Mouse (Mus musculus) heart, adult 2 months (tissue): ENCODE measurements at regions not wholly inside any gene's neighbourhood (a gene's known extent, or its start where the extent isn't known, plus 50 kb on each side); places are given as distances from the start of the nearest gene placed in this dataset.

Source experiments
- CTCF ChIP-seq: fragments of 200-600 bp; IDR thresholded peaks from 2 replicates; pipeline ENCODE4 v1.8.1; 2022; ENCODE audit warnings: antibody characterized with exemption, mild to moderate bottlenecking, moderate library complexity
- POLR2A ChIP-seq: fragments of 200-500 bp; IDR thresholded peaks from 2 replicates; pipeline ENCODE4 v1.6.1; 2011; ENCODE audit warnings: mild to moderate bottlenecking, low read depth, low read length, control low read depth; ENCODE audit not compliant: insufficient read depth

DNA sequence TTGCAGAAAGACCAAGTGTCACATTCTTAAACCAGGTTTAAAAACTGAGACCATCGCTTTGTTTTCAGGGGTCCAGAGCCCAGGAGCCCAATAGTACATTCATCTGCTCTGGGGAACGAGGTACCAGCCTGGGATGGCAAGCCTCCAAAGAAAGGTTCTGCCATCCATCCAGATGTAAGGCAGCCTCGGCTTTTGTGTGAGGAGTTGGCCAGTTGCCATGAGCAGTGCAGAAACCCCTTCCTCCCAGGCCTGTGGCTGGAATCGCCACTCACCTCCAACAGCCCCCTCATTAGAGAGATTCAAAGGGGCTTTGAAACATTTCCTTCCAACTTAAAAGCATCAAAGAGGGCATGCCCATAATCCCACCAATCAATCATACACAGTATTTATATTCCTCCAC, 110.1 kb downstream of the E030025P04Rik start:
- no peak for TF ChIP-seq CTCF
- no peak for TF ChIP-seq POLR2A
